Mouse (Mus musculus): ENCODE data around the gene Gtf2f2.

Gtf2f2 gene

GRCm38 (mm10) chr14:76010102-76011061 lies at the start of gene Gtf2f2:
Gene Gtf2f2 (minus strand): TSS chr14:76010865.
- peak; percentile 89 for DNase-seq

- DNase-seq: no peak
These were observed 48.8 kb upstream of the Gtf2f2 start for GRCm38 (mm10) chr14:76059441-76059840.

- DNase-seq: no peak
These were observed 43.1 kb upstream of the Gtf2f2 start for GRCm38 (mm10) chr14:76053726-76054125.

- no peak for DNase-seq
These were observed 41.3 kb upstream of the Gtf2f2 start for GRCm38 (mm10) chr14:76051966-76052365.

- no peak for DNase-seq
These were observed 35.1 kb upstream of the Gtf2f2 start for GRCm38 (mm10) chr14:76045767-76046166.

GRCm38 (mm10) chr14:76044164-76044557 lies 33.5 kb upstream of the Gtf2f2 start:
- DNase-seq: no peak

- DNase-seq: no peak
These were observed 32.8 kb upstream of the Gtf2f2 start for GRCm38 (mm10) chr14:76043251-76044163.

- no peak for DNase-seq
These were observed 22.6 kb upstream of the Gtf2f2 start for GRCm38 (mm10) chr14:76033221-76033637.

GRCm38 (mm10) chr14:76032671-76033136 lies 22.0 kb upstream of the Gtf2f2 start:
- DNase-seq: no peak

- DNase-seq: no peak
These were observed 20.6 kb upstream of the Gtf2f2 start for GRCm38 (mm10) chr14:76031117-76031842.

GRCm38 (mm10) chr14:76024641-76025040 lies 14.0 kb upstream of the Gtf2f2 start:
- DNase-seq: no peak

GRCm38 (mm10) chr14:76020927-76021719 lies 10.5 kb upstream of the Gtf2f2 start:
- DNase-seq: no peak

GRCm38 (mm10) chr14:76020259-76020785 lies 9.7 kb upstream of the Gtf2f2 start:
- no peak for DNase-seq

GRCm38 (mm10) chr14:76017785-76018490 lies 7.3 kb upstream of the Gtf2f2 start:
- no peak for DNase-seq

- no peak for DNase-seq
These were observed 3.7 kb upstream of the Gtf2f2 start for GRCm38 (mm10) chr14:76014331-76014730.

GRCm38 (mm10) chr14:76011062-76011457 lies 395 bp upstream of the Gtf2f2 start:
- DNase-seq: no peak

GRCm38 (mm10) chr14:76009185-76009584 lies 1.5 kb downstream of the Gtf2f2 start:
- DNase-seq: no peak

- no peak for DNase-seq
These were observed 2.5 kb downstream of the Gtf2f2 start for GRCm38 (mm10) chr14:76008174-76008573.

- DNase-seq: no peak
These were observed 5.7 kb downstream of the Gtf2f2 start for GRCm38 (mm10) chr14:76005011-76005410.

GRCm38 (mm10) chr14:76001781-76002180 lies 8.9 kb downstream of the Gtf2f2 start:
- no peak for DNase-seq

- DNase-seq: no peak
These were observed 12.6 kb downstream of the Gtf2f2 start for GRCm38 (mm10) chr14:75998082-75998481.

All from cerebellum, adult 11-12 months (tissue).